Mouse (Mus musculus): ENCODE results near the gene Ppp1cb.
"Not testable (repeated sequence)": the region's sequence is repeated elsewhere in the genome, so short reads cannot be mapped to it uniquely, and the experiment has no call there.

Ppp1cb gene

GRCm38 (mm10) chr5:32458408-32459143 lies at the start of gene Ppp1cb:
TSS of gene Ppp1cb (plus strand) at chr5:32458843.
- DNase-seq: peak; percentile 98

DNA sequence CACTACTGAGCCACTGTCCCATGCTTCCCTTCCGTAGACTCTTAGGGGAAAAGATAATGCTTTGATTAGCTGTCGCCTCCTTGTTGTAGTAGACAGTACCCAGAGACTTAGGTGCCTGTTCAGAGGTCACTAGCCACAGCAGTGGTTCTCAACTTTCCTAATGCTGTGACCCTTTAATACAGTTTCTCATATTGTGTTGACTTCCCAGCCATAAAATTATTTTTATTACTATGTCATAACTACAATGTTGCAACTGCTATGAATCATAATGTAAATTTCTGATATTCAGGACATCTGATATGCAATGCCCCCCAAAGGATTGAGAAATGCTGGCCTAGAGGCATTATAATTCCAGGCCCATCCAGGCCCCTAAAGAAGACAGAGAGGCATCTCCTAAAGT lies 48.9 kb upstream of the Ppp1cb start:
- DNase-seq: no peak

DNA sequence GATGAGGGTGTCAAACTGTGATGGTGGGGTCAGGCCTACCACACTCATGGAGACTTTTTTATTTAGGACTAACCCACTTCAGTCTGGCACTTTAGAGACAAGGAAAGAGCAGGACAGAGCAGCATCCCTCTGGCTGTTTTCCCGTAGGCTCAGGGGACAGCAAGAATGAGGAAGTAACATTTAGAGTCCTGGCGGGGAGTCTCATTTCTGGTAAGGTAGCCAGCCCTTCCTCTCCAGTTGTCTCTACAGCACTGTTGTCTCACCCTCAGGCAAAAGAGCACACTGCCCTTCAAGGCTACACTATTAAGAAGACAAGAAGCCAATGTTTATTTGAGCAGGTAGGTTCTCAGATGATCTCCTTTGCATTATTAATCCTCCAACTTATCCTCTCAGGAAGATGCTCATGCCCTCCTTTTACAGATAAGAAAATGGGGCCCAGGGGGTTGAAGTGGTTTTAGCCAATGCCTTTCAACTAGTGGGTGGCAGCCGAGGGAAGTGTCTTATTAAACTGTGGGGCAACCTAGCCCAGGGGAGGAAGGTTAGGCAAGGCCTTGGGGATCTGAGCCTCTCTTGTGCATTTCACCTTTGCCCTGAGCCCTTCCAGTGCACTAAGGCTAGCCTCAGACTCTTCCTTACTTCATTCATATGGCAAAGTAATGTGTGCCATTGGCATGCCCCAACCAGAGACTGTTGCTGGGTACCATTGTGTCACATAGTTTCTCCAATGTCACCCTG lies 47.5 kb upstream of the Ppp1cb start:
- DNase-seq: no peak

DNA sequence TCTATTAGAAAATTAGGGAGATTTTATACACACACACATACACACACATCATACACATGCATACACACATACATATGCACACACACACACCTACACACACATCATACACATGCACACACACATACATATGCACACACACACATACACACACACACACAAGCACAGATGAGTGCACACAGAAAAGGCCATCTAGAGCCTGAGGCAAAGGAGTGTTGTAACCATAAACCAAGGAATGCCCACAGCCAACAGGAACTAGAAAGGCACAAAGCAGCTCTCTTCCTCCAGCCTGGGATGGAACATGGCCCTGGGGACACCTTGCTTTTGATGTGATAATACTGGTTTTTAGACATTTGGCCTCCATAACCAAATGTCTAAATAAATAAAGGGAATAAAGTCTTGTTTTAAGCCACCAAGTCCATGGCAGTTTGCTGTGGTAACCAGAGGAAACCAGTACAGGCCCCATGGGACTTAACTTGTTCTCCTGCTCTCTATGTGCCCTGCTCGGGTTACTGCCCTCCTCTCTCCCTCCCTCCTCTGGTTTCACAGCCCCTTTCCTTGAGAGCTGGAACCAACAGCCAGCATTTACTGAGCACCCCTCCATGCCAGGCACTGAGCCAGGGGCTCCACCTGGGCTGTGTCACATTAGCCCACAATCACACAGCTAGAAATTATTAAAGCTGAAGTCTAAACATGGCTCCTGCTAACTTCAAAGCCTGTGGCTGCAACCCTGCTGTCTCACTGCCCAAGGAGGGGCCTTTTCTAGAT lies 46.3 kb upstream of the Ppp1cb start:
- DNase-seq: peak; percentile 71 to 74

GRCm38 (mm10) chr5:32413083-32413482 lies 45.6 kb upstream of the Ppp1cb start:
- no peak for DNase-seq

- DNase-seq: no peak
Observed at GRCm38 (mm10) chr5:32413569-32413968, 45.1 kb upstream of the Ppp1cb start.

DNA sequence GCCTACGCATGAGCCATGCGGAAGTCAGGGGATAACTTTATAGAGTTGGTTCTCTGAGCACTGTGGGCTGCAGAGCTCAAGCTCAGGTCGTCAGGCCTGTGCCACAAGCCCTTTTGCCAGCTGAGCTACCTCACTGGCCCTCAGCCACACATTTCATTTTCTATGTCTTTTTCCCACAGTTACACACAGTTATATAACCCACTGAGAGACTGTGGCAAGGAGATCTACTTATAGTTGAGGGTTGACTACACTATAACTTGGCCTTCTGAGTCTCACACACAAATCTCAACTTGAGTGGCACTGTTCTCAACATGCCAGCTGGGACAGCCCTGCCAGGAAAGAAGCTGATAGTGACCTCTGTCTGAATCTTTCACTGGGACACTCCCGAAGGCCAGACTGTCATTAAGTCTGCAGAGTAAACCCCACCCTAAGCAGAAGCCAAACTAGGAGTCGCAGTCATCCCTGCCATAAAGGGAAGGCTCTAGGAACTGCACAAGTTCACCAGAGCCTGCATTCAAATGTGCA lies 44.1 kb upstream of the Ppp1cb start:
- DNase-seq: no peak

GRCm38 (mm10) chr5:32415554-32415953 lies 43.1 kb upstream of the Ppp1cb start:
- no peak for DNase-seq

- DNase-seq: no peak
Observed at GRCm38 (mm10) chr5:32416881-32417280, 41.8 kb upstream of the Ppp1cb start.

- no peak for DNase-seq
Observed at GRCm38 (mm10) chr5:32422081-32422589, 36.5 kb upstream of the Ppp1cb start.

DNA sequence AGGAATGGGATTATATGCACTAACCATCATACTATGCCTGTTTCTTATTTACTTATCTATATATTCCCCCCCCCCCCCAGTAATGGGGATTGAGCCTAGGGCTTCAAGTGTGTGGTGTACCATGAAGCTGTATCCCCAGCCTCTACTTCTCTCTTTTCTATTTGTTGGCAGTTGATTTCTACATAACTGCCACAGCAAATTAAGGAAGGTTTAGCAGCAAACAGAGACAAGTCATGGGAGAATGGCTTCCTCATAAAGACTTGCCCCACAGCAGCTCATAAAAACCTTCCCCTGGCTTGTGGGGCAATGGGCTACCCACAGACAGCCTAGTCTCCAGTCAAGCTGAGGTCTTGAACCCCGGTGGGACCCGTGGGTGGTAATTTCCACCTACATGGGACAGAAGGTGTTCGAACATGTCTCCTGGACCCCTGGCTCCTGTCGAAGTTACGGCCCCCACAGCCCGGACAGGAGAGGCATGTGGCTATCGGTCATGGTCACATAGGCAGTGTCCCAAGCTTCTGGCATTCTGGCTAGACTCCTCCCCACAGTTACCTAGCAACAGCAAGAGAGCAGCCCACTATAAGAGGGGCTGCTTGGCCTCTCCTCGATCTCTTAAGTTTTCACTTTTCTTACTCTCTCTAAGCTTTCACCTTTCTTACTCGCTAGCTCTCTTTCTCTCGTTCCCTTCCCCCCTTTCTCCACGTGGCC lies 35.1 kb upstream of the Ppp1cb start:
- DNase-seq: no peak

- DNase-seq: no peak
Observed at GRCm38 (mm10) chr5:32424464-32424863, 34.2 kb upstream of the Ppp1cb start.

DNA sequence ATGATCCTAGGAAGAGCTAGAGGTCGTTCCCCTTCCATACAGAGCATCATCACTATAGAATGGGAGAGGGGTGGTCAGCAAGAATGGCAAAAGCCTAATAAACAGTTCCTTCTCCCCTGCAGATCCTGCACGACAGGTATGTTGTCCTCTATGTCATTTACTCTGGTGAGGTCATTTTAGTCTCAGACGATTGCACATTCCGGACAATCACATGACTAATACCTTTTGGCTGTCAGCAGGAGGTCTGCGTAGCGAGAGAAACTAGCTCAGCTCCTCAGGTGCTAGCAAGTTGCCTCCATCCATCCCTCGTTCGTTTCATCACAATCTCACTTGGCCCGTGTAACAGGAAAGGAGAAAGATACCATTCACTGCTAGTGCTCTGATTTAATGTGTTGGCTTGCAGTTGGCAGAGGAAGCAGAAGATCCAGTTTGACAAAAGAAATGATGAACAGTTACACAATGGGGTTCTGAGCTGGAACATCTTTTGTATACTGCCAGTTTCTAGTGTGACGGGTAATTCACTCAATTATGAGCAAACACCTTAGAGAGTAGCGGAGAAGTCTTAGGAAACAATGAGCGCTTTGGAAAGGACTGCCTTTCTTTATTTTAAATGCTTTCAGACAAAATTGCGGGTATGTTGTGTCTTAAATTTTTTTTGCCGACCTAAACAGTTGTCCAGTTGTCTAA lies 33.0 kb upstream of the Ppp1cb start:
- no peak for DNase-seq

GRCm38 (mm10) chr5:32430399-32430798 lies 28.2 kb upstream of the Ppp1cb start:
- no peak for DNase-seq

DNA sequence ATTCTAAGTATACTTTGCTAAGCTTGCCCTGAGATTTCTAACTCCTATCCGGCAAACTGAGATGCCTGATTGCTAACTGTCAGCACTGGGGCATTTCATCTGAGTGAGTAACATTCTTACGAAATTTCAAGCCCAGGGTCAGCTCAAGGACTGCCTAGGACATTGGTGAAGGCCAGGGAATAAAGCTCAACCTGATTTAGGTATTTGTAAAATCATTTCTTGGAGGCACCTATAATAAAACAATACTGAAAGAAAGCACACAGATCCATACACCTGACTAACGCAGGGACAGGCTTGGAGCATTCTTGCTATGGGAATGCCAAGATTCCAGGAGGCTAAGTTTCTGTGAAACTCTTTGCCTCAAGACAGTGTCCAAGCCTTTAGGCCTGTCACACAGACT lies 24.3 kb upstream of the Ppp1cb start:
- DNase-seq: not testable (repeated sequence)

DNA sequence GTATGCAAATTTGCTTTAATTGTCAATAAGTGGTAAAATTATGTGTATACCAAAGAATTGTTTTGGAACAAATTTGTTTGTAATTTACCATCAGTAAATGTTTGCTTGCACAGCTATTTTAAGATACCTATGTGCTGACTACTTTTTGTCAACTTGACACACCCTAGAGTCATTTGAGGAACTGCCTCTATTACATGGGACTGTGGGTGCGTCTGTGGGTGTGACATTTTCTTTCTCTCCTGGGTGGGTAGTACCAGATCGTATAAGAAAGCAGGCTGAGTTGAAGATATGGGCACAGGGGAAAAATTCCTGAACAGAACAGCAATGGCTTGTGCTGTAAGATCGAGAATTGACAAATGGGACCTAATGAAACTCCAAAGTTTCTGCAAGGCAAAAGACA lies 23.0 kb upstream of the Ppp1cb start:
- DNase-seq: no peak

DNA sequence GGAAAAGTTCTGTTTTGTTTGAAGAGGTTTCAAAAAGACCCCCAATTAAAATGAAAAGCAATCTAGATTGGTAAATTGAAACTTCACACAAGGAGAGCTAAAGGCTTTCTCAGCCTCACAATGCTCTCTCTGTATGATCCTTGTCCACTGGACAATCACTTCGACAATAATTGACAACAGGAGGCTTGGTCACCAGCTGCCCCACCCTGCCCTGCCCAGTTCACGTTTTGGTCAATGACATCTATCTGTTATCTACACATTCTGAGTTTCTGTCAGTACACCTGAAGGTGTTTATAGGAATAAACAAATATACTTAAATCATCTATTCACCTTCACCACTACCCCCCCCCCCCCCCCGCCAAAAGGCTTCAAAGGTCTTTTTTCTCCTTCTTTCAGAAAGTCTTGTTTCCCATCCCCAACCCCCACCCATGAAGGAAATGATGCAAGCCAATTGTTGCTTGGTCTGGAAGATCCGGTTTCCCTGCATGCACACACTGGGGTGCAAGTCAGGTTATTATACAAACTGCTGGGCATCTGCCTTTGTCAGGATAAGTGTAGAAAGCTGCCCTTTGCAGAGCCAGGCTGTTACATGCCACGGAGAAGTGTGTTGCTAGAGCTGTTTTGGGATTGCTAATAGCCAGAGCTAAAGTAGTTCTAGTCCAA lies 20.6 kb upstream of the Ppp1cb start:
- DNase-seq: no peak

DNA sequence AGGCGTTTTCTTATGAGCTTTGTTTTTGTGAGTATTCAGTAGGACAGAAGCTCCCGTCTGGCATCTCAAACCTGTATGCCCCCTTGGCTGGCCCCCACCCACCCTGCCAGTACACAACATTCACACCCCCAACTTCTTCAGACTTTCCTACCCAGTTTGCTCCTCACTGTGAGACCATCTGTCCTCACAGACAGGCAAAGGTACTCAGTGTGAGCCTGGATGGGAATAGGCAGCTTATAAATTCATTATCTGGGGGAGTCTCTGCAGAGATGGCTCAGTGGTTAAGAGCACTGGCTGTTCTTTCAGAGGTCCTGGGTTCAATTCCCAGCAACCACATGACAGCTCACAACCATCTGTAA lies 20.1 kb upstream of the Ppp1cb start:
- DNase-seq: peak in 1 of 2 experiments; percentile 57

DNA sequence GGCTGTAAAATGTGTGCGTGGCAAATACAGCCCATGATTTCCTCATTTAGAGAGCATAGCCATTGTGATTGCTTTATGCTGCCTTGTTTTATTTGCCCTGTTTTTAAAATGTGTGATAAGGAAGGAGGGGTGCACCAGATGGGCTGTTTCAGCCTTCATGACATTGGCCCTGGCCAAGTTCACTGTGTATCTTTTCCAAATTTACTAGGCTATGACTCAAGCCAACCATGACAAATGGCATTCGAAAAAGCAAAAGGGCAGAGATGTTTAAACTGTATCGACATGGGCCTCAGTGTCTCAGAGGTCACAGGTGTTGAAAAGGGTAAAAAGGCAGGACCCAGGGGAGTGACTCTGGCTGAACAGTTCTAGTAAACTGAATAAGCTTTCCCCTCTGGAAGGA lies 17.3 kb upstream of the Ppp1cb start:
- DNase-seq: no peak

GRCm38 (mm10) chr5:32441992-32442575 lies 16.6 kb upstream of the Ppp1cb start:
- DNase-seq: no peak

GRCm38 (mm10) chr5:32443906-32444305 lies 14.7 kb upstream of the Ppp1cb start:
- DNase-seq: no peak
